Mouse (Mus musculus) heart, adult 18-20 months (tissue): ENCODE data around the gene Arntl2. TPM values are rescaled to one million over a fixed set of nuclear protein-coding genes. Genes with fewer than 3 reads are reported as not detected.
"Not testable (repeated sequence)": the region's sequence is repeated elsewhere in the genome, so short reads cannot be mapped to it uniquely, and the experiment has no call there.

Experiments used
- DNase-seq, 2 experiments: peaks; one replicate each; pipeline ENCODE4 v3.0.0; 2021 to 2022; ENCODE audit warnings: mixed read lengths in 1 of 2
- total RNA-seq, 2 experiments: library from RNA; stranded (reverse); gene quantifications; 2 replicates each; pipeline ENCODE4 v1.2.3; 2021

Gene Arntl2
- total RNA-seq, 2 experiments from 2014 or later = 0.50 to 1.3 TPM

DNA sequence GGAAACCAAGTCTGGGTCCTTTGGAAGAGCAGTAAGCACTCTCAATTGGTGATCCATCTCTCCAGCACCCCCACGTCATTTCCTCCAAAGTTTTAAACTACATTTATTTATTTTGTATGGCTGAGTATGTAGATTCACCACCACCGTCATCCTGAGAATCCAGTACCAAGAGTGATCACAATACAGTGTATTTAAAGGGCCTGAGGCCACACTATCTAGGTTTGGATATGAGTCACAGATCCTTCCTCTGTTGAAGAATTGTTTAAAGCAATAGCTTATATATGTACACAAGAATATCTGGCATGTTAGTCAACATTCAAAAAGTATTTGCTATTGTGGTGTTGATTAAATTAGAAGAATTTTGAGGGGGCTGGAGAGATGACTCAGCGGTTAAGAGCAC lies 52.4 kb downstream of the Arntl2 start:
- DNase-seq = no peak

GRCm38 (mm10) chr6:146850050-146850449 lies 54.2 kb downstream of the Arntl2 start, which contains the start of gene Smco2:
Gene Smco2, plus strand, starts transcription at chr6:146850104.
- no peak for DNase-seq

GRCm38 (mm10) chr6:146851916-146852315 lies 56.1 kb downstream of the Arntl2 start:
- no peak for DNase-seq

DNA sequence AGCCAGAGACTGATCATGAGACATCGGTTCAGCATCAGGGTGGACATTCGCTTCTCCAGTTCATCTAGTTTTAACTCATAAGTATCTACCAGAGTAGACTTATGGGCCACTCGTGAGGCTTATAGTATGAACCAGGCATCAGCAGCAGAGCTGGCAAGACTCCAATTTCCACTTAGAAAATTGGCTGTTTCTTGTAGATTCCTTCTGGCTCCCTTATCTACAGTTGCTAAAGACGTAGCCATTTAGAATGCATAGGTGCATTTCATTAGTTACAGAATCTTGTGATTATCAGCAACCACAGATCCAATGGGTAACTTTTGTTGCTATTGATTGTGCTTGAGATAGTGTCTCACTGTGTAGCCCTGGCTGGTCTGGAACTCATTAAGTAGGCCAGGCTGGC lies 56.9 kb downstream of the Arntl2 start:
- DNase-seq = no peak

DNA sequence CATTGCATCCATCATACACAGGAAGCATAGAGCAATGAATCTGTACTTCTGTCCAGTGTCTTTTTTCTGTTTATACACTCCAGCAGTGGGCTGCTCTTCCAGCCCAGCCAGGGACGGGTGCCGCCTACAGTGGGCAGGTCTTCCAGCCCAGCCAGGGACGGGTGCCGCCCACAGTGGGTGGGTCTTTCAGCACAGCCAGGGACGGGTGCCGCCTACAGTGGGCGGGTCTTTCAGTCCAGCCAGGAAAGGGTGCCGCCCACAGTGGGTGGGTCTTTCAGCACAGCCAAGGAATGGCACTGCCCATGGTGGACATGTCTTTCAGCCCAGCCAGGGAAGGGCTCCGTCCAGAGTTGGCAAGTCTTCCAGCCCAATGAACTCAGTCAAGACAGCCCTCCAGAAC lies 59.3 kb downstream of the Arntl2 start:
- DNase-seq = no peak

DNA sequence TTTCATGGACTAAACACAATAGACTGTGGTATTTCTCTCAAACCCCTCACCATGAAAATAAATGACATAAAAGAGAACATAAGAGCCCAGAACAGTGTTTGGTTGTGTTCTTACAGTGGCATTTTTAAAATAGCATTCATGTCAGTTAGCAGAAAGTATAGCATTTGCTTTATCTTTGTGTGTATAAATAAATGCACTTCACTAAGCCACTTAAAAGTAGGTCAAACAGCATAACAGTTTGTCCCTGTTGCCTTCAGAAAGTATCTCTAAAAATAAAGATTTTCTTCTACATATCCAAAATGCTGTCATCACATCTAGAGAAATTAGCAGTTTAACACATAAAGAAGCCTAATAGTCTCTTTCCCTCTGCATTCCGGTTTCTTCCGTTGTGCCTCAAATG lies 61.5 kb downstream of the Arntl2 start:
- no peak for DNase-seq

DNA sequence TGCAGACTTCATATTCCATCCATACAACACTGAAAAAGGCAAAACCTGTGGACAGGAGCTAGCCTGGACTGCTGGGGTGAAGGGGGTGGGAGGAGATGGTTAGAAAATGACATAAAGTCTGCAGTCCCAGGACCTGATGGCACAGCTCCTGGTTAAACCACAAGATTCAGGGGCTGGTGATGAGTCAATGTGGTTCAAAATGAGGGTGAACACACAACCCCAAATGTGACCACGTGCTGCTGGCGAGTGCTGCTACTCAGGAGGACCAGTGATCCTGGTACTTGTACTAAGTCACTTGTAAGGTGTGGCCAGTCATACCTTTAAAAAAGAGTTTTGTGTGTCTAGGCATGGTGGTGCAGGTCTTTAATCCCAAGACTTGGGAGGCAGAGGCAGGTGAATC lies 67.3 kb downstream of the Arntl2 start:
- DNase-seq = no peak

DNA sequence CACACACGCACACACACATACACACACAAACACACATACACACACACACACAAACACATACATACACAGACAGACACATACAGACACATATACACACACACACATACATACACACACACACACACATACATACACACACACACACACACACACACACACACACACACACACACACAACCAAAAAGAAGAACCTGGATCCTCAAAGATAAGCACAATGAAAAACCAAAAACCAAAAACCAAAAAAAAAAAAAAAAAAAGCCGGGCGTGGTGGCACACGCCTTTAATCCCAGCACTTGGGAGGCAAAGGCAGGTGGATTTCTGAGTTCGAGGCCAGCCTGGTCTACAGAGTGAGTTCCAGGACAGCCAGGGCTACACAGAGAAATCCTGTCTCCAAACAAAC lies 68.5 kb downstream of the Arntl2 start:
- DNase-seq = not testable (repeated sequence)

GRCm38 (mm10) chr6:146865701-146866100 lies 69.8 kb downstream of the Arntl2 start:
- DNase-seq = no peak

GRCm38 (mm10) chr6:146871975-146872374 lies 76.1 kb downstream of the Arntl2 start:
- no peak for DNase-seq

- no peak for DNase-seq
Measured at GRCm38 (mm10) chr6:146874415-146874814, 78.6 kb downstream of the Arntl2 start.

DNA sequence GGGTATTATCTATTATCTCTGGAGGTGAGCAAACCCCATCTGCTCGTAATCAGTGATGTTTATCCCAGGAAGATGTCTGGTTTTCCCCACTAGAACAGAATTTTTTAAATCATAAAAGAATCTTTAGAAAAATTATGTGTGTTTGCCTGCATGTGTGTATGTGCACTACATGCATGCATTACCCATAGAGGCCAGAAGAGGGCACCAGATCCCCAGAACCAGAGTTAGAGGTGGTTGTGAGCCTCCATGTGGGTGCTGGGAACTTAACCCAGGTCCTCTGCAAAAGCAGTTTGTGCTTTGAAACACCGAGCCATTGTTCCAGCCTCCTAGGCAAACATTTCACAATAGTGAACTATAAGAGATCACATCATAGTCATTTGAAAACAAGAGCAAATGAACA lies 81.0 kb downstream of the Arntl2 start:
- no peak for DNase-seq

GRCm38 (mm10) chr6:146877425-146878045 lies 81.7 kb downstream of the Arntl2 start:
- no peak for DNase-seq

DNA sequence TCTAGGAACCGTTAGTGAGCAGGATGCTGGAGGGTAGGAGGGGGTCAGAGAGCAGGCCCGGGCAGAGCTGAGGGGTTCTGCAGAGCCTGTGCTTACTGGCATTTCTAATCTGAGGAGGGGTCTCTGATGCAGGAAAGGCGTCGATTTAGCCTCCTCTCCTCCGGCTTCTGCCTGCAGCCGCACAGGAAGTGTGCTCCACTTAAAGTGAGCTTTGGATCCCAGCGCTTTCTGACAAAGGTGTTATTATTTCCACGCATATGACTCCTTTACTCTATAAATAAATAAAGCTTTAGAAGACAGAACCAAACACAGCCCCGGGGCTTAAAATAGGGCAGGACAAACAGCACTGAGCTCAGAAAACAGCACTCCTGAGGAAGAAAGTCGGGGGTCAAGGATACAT lies 83.1 kb downstream of the Arntl2 start:
- no peak for DNase-seq

GRCm38 (mm10) chr6:146879856-146880255 lies 84.0 kb downstream of the Arntl2 start:
- DNase-seq = no peak

DNA sequence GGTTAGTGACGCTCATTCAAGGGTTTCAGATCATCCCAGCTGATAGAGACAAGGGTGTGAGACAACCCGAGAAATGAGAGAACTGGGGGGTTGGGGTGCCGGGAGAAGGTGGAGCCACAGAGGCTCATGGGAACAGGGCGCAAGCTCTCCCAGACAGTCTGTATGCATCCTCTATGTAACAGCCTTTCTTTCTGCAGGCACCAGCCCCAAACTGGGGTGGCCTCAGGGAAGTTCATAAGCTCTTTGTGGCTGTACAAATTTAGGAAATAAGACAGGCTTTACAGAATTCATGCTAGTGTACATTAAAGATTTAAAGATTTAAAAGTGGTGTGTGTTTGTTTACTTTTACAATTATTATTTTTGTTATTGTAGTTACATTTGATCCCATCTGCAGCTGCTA lies 84.4 kb downstream of the Arntl2 start:
- DNase-seq = no peak

DNA sequence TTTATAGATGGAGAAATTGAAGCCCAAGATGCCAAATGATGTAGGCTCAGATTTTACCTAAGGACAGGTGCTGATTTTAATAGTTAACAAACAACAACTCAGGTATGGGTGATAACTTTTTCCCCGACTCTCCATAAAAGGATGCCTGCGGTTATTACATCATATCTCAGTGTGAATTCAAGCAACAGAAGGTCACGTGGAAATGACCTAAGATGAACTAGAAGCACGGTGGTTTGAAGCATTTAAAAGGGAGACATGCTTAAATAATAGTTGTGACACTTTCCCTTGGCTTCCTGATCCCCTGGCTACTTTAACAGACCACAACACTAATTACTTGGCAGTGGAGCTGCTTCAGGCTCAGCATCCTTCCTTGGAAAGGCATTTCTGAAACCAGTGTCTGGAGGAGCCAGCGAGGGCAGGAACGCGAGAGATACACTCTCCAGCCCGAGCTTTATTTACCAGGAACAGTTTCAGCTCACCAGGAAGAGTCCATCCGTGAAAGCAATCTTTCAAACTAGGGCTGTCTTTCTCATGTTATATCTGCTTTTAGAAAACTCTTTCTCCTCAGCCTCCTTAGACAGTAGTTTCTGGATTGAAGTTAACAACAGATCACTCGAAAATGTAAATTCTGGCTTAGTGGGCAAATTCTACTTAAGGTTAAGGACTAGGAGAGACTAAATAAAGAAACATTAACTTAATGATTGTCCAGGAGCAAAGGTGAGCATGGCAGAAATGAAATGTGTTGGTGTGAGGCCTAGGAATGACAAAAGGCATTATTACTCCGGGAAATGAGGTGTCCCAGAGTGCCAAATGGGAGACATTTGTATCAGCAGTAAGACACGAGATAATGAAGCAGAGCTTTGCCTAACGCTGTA lies 86.3 kb downstream of the Arntl2 start:
- no peak for DNase-seq

Other genes with a start within 250 kb of the Arntl2 start
- gene Fgfr1op2, start 218.9 kb upstream of the Arntl2 start, total RNA-seq = 10 to 100 TPM; 64.8 to 73.0 TPM
- gene Ints13, start 218.2 kb upstream of the Arntl2 start, total RNA-seq = 10 to 100 TPM; 13.7 to 20.1 TPM
- 10 to 100 TPM; 52.2 to 53.5 TPM for gene Med21, start 153.5 kb upstream of the Arntl2 start, total RNA-seq
- 10 to 100 TPM; 15.5 to 18.5 TPM for gene Tm7sf3, start 153.2 kb upstream of the Arntl2 start, total RNA-seq
- 10 to 100 TPM; 12.8 to 13.7 TPM for gene Stk38l, start 71.1 kb upstream of the Arntl2 start, total RNA-seq
- gene Smco2, start 54.0 kb downstream of the Arntl2 start, total RNA-seq = 1 to 10 TPM; 2.2 TPM
- gene Ppfibp1, start 92.4 kb downstream of the Arntl2 start, total RNA-seq = 100 to 1,000 TPM; 115 to 130 TPM
- not detected for gene 1700034J05Rik, start 158.4 kb downstream of the Arntl2 start, total RNA-seq
- 1 to 10 TPM in 1 of 2 experiments, under 1 TPM in 1; 0.95 to 1.2 TPM for gene Rep15, start 236.5 kb downstream of the Arntl2 start, total RNA-seq
- 100 to 1,000 TPM; 170 to 189 TPM for gene Mrps35, start 246.7 kb downstream of the Arntl2 start, total RNA-seq